Mouse (Mus musculus) spleen, adult 2 months (tissue): ENCODE results near the gene Klhdc8a.

Experiments used
- CTCF ChIP-seq: fragments of 200-500 bp; IDR thresholded peaks from 2 replicates; pipeline ENCODE4 v1.5.1; 2011; ENCODE audit warnings: mild to moderate bottlenecking, inconsistent platforms; ENCODE audit not compliant: insufficient read depth, insufficient read length, insufficient replicate concordance; ENCODE audit errors: extremely low read depth
- POLR2A ChIP-seq: fragments of 200-500 bp; IDR thresholded peaks from 2 replicates; pipeline ENCODE4 v1.6.1; 2011; ENCODE audit warnings: low read depth, low read length, inconsistent platforms

DNA sequence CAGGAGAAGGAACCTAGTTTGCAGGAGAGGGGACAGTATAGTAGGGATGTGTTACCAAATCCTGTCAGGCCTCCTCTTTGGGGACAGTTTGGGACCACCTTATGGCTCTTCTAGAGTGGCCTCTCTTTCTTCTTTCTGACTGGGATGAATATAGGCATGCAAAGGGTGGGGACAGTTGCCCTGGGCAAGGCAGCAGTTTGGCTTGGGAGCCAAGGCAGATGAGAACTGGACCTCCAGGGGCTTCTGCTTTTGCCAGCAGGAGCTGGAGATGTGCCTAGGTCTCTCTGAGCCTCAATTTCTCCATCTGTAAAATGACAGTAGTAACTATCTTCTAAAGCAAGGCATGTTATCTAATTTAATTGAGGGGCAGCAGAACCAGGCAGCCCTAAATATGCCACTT is 48.5 kb downstream of the Klhdc8a start:
- TF ChIP-seq CTCF: no peak
- TF ChIP-seq POLR2A: no peak
